Mouse (Mus musculus) embryonic facial prominence, embryonic 11.5 days (tissue): Measurements from ENCODE around the gene Vmn1r165. TPM values are rescaled to one million over a fixed set of nuclear protein-coding genes. Genes with fewer than 3 reads are reported as not detected.
"Not testable (repeated sequence)": the region's sequence is repeated elsewhere in the genome, so short reads cannot be mapped to it uniquely, and the experiment has no call there.

Source experiments
- ATAC-seq: fragments of 200-750 bp; cut with Nextera tagmentation; replicated peaks from 2 replicates; pipeline ENCODE4 v1.8.0; 2017; ENCODE audit warnings: low read depth; ENCODE audit not compliant: insufficient number of reproducible peaks, low FRiP score, low TSS enrichment
- DNase-seq: peaks from one replicate; pipeline ENCODE4 v3.0.0-alpha.2; 2015; ENCODE audit warnings: low spot score
- H3K27ac ChIP-seq: fragments of 300-500 bp; sonication (generic); replicated peaks from 2 replicates; pipeline ENCODE4 v1.5.1; 2014; ENCODE audit warnings: mild to moderate bottlenecking, low read depth, low read length, control low read depth
- H3K27me3 ChIP-seq: fragments of 300-500 bp; sonication (generic); 2 replicates; pipeline ENCODE4 v1.6.1; 2014; ENCODE audit warnings: mild to moderate bottlenecking, low read length, moderate library complexity, mixed read lengths; ENCODE audit not compliant: control insufficient read depth, insufficient read depth
- H3K36me3 ChIP-seq: fragments of 300-500 bp; sonication (generic); replicated peaks from 2 replicates; pipeline ENCODE4 v1.6.1; 2014; ENCODE audit warnings: low read depth, mild to moderate bottlenecking, low read length, moderate library complexity, mixed read lengths; ENCODE audit not compliant: control insufficient read depth, insufficient read depth
- H3K4me1 ChIP-seq: fragments of 300-500 bp; sonication (generic); 2 replicates; pipeline ENCODE4 v1.6.1; 2014; ENCODE audit warnings: low read length, mixed read lengths; ENCODE audit not compliant: control insufficient read depth, insufficient read depth
- H3K4me2 ChIP-seq: fragments of 300-500 bp; sonication (generic); 2 replicates; pipeline ENCODE4 v1.6.1; 2014; ENCODE audit warnings: low read depth, mild to moderate bottlenecking, control low read depth, low read length, moderate library complexity
- H3K4me3 ChIP-seq: fragments of 300-500 bp; sonication (generic); 2 replicates; pipeline ENCODE4 v1.5.1; 2014; ENCODE audit warnings: low read depth, low read length, control low read depth
- H3K9ac ChIP-seq: fragments of 300-500 bp; sonication (generic); replicated peaks from 2 replicates; pipeline ENCODE4 v1.6.1; 2014; ENCODE audit warnings: mild to moderate bottlenecking, control low read depth, low read length
- H3K9me3 ChIP-seq: fragments of 300-500 bp; sonication (generic); replicated peaks from 2 replicates; pipeline ENCODE4 v1.6.1; 2016; ENCODE audit warnings: mild to moderate bottlenecking, low read length, inconsistent platforms, mixed read lengths; ENCODE audit not compliant: control insufficient read depth
- WGBS: fragments of 180-500 bp; shearing (Covaris S2); extraction: QIAGEN DNeasy Blood & Tissue Kit; methylation state at CpG from one replicate; pipeline ENCODE4 v1.1.7; 2014; 5-methylcytosine and 5-hydroxymethylcytosine counted together
- polyA plus RNA-seq: library from polyadenylated mRNA; unstranded; fragments of >200 nt; fragmentation: Nextera tagmentation; extraction: Ambion mirVana; gene quantifications from 2 replicates; pipeline ENCODE4 v1.2.1, GENCODE M21; 2014

Vmn1r165 gene
- polyA plus RNA-seq: not detected in 2 replicates

GRCm38 (mm10) chr7:23217032-23217431, at the start of gene Vmn1r165:
TSS of gene Vmn1r165 (plus strand) at chr7:23217332.
- H3K36me3 ChIP-seq, H3K9ac ChIP-seq, DNase-seq, H3K4me3 ChIP-seq, ATAC-seq, H3K27ac ChIP-seq, H3K27me3 ChIP-seq, H3K4me2 ChIP-seq, H3K4me1 ChIP-seq, H3K9me3 ChIP-seq: not testable (repeated sequence)
- no CpG with 5 or more reads among the region's 3 CpGs for WGBS

DNA sequence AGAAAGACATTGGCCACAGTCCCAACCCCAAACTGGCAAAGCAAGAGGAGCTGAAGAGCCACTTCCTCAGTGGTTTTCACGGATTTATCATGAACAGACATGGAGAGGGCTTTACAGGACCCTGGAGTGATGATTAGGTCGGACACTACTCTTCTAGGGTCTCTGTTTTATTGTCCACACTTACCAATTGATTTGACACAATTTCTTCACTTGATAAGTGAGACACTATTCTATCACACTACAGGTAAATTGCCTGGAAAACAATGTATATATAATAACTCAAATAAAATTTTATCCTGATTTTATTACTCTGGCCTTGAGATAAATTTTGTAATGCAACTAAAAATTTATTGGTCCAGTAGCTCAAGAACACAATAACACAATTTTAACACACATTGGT, 34.5 kb downstream of the Vmn1r165 start, which contains the start of gene Vmn1r166:
Gene Vmn1r166, minus strand, starts transcription at position 101 of the 400 bp plus-strand sequence.
- ATAC-seq, H3K27ac ChIP-seq, H3K9ac ChIP-seq, DNase-seq, H3K36me3 ChIP-seq, H3K4me3 ChIP-seq, H3K4me2 ChIP-seq, H3K4me1 ChIP-seq, H3K9me3 ChIP-seq, H3K27me3 ChIP-seq: not testable (repeated sequence)
- whole genome bisulfite sequencing: no CpG with 5 or more reads among the region's 2 CpGs

Other genes with a start within 250 kb of the Vmn1r165 start
- not detected in 2 replicates for gene Gm4214, start 232.7 kb upstream of the Vmn1r165 start, polyA plus RNA-seq
- gene Gm4216, start 197.4 kb upstream of the Vmn1r165 start, polyA plus RNA-seq: not detected in 2 replicates
- gene Vmn1r163, start 161.8 kb upstream of the Vmn1r165 start, polyA plus RNA-seq: not detected in 2 replicates
- not detected in 2 replicates for gene Gm8720, start 149.9 kb upstream of the Vmn1r165 start, polyA plus RNA-seq
- gene Gm10662, start 72.9 kb upstream of the Vmn1r165 start, polyA plus RNA-seq: not detected in 2 replicates
- gene Vmn1r166, start 34.4 kb downstream of the Vmn1r165 start, polyA plus RNA-seq: not detected in 2 replicates
- gene Gm6902, start 61.6 kb downstream of the Vmn1r165 start, polyA plus RNA-seq: not detected in 2 replicates
- gene Nlrp4e, start 83.9 kb downstream of the Vmn1r165 start, polyA plus RNA-seq: not detected in 2 replicates
- not detected in 2 replicates for gene Nlrp5, start 168.6 kb downstream of the Vmn1r165 start, polyA plus RNA-seq